Mouse (Mus musculus): ENCODE data around the gene Cth.
"Not testable (repeated sequence)": the region's sequence is repeated elsewhere in the genome, so short reads cannot be mapped to it uniquely, and the experiment has no call there.

Gene Cth

GRCm38 (mm10) chr3:157924692-157925328 lies at the start of gene Cth:
Gene Cth (minus strand): TSS chr3:157925077.
- peak; percentile 94 to 95 for DNase-seq

- DNase-seq: no peak
Observed at GRCm38 (mm10) chr3:157973236-157973635, 48.4 kb upstream of the Cth start.

GRCm38 (mm10) chr3:157971151-157971550 lies 46.3 kb upstream of the Cth start:
- DNase-seq: no peak

- DNase-seq: no peak
Observed at GRCm38 (mm10) chr3:157957320-157957719, 32.4 kb upstream of the Cth start.

GRCm38 (mm10) chr3:157956201-157956600 lies 31.3 kb upstream of the Cth start:
- DNase-seq: no peak

GRCm38 (mm10) chr3:157955466-157955865 lies 30.6 kb upstream of the Cth start:
- no peak for DNase-seq

GRCm38 (mm10) chr3:157952716-157953115 lies 27.8 kb upstream of the Cth start:
- DNase-seq: no peak

GRCm38 (mm10) chr3:157947383-157948280 lies 22.8 kb upstream of the Cth start:
- DNase-seq: peak; percentile 26 to 31

- peak; percentile 91 to 92 for DNase-seq
Observed at GRCm38 (mm10) chr3:157946843-157947358, 22.0 kb upstream of the Cth start, which contains the start of gene Ankrd13c. Gene Ankrd13c (plus strand): TSS chr3:157947239.

- no peak for DNase-seq
Observed at GRCm38 (mm10) chr3:157938585-157938984, 13.7 kb upstream of the Cth start.

- no peak for DNase-seq
Observed at GRCm38 (mm10) chr3:157934301-157934823, 9.5 kb upstream of the Cth start.

GRCm38 (mm10) chr3:157933223-157933622 lies 8.3 kb upstream of the Cth start:
- DNase-seq: not testable (repeated sequence)

- no peak for DNase-seq
Observed at GRCm38 (mm10) chr3:157932074-157932473, 7.2 kb upstream of the Cth start.

- no peak for DNase-seq
Observed at GRCm38 (mm10) chr3:157931592-157931991, 6.7 kb upstream of the Cth start.

- peak; percentile 8 to 39 for DNase-seq
Observed at GRCm38 (mm10) chr3:157929417-157929816, 4.5 kb upstream of the Cth start.

GRCm38 (mm10) chr3:157928731-157929130 lies 3.9 kb upstream of the Cth start:
- DNase-seq: no peak

- no peak for DNase-seq
Observed at GRCm38 (mm10) chr3:157926761-157927160, 1.9 kb upstream of the Cth start.

GRCm38 (mm10) chr3:157925706-157926510 lies 1.0 kb upstream of the Cth start:
- DNase-seq: no peak

- no peak for DNase-seq
Observed at GRCm38 (mm10) chr3:157923268-157923835, 1.5 kb downstream of the Cth start.

GRCm38 (mm10) chr3:157921376-157921775 lies 3.5 kb downstream of the Cth start:
- no peak for DNase-seq

GRCm38 (mm10) chr3:157916336-157916735 lies 8.5 kb downstream of the Cth start:
- no peak for DNase-seq

GRCm38 (mm10) chr3:157912155-157912554 lies 12.7 kb downstream of the Cth start:
- DNase-seq: no peak

All from lung, adult 18-20 months (tissue).